Mouse (Mus musculus) thymus, postnatal 10 days (tissue): ENCODE results near the gene Baiap2.

Experiments
- DNase-seq, 2 experiments: peaks; one replicate each; pipeline ENCODE4 v3.0.0; 2021; ENCODE audit warnings: low spot score in 2 of 2

Gene Baiap2

DNA sequence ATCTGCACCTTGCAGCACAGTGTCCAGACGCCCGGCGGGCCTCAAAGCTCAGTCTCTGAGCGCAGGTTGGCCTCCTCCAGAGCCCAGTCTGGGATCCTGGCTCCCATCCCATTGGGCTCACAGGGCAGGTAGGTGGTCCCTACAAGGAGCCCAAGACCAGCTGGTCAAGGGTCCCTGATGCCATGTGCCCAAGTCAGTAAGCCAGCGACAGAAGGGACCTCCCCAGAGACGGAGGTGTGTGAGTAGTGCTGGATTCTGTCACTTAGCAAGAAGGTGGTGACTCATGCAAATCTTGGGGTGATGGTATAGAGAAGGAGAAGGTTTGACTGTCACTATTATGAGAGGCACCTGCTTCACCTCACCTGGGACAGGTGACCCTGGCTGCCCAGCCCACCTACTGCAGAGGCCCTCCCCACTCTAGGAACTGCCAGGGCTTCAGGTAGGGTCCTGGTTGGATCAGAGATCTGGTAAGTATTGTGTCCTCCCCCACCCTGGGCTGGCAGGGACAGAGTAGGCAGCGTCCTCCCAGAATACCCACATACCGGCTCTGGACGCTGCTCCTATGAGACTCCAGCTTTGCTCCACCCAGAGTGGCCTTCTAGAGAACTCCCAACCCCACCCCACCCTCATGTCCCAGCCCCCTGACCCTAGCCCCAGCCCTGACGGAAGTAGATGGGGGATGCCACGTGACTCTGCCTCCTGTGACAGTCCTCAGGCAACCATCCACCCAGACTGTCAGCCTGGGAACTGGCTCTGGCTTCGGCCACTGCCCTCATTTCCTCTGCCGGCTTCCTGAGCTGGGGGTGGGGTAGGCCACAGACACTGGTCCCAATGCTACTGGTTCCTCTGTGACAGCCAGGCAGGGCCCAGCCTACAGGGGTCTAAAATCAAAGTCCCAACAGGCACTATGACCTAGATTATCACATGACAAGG is 98.9 kb downstream of the Baiap2 start:
- DNase-seq, result no peak

DNA sequence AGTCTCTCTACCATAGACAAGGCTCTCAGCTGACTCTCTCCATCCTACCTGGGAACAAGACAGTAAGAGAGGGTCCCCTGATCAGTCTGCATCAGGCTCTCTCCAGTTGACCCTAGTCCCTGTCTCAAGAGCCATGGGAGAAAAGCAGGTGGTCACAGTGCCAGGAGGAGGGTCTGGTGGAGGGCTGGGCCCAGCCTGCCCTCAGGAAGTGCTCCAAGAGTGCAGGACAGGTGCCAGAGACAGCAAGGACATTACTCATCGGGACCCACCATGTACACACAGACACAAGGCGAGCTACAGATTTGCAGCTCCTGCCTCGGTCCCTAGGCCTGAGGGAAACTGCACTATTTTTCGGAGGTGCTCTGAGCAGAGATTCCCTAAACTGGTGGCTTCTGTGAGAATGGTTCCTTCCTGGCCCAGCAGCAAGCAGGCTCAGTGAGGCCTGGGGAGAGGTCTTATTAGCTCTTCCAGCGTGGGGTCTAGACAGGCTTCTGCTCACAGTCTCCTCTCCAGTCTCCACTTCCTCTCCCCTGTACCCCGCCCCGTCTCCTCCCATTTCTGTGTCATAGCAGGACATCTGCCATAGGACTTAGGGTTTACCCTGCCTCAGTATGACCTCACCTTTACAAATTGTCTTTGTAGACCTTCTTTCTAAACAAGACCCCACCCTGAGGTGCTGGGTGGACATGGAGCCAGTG is 99.7 kb downstream of the Baiap2 start:
- DNase-seq, result no peak

DNA sequence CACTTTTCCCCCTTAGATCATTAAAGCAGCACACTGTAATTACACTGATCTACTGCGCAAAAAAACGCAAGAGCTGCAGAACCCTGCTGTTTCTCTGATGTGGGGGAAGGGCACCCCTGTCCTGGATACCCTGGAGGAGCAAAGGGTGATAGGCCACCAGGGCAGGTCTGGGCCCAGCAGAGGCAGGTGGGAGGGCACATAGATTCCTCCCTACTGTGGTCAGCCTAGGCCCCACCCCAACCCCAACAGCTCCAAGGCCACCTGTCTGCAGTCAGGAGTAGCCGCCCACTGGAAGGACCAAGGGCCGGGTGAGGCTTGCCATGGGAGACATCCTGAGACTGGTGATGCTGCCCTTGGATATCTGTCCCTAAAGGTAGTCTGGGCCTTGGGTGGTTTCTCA is 102.8 kb downstream of the Baiap2 start:
- DNase-seq, result no peak

DNA sequence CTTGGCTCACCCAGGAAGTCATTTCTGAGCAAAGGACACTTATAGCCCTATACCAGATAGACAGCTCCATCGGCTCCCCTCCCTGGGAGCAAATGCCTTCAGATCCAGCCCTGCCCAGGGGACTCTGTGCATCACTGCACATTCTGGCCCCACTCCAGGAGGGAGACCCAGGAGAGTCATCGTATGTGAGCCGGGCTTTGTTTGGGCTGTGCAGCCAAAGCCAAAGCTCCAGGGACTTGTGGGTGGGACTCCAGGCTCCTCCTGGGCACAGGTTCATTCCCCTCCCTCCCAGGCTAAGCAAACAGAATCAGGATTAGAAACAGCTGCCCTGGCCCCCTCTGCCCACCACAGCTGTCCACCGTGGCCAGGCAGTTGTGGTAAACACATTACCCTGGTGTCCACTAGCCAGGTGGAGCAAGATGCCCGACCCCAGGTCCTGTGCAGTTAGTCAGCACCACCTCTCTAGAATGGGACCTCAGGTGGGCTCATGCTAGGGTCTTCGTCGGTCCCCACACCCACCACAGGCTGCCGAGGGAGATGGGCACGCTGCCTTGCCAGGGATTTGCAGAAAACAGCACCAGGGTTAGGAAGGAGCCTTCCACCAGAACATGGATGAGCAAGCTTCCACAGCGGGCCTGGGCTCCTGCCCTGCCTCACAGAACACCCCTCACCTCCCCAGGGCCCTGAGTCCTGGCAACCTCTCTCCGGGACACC is 103.4 kb downstream of the Baiap2 start:
- DNase-seq, result no peak

DNA sequence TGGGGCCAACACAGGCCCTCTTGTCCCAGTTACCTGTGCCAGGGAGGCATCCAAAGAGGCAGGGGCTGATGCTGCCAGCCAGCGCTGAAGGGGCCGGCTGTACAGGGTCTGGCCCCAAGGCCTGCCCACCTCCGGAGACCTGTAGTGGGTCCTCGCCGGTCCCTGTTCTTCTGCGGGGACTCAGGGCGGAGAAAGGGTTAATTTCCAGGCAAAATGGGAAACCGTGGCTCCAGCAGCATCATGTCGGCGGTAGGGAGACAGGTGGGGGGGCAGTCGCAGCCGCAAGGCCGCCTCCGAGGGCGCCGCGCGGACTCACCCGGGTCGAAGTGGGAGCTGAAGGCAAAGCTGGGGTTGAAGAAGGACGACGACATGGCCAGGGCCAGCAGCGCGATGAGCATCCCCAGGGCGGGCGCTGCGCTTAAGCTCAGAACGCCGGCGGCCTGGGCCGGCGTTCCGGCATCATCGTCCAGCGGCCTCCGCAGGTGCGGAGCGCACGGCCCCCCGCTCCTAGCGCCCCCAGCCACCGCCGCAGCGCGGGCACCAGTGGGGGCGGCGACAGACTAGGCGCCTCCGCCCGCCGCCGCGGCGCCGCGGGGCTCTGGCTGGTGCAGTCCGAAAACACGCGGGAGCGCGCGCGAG is 104.1 kb downstream of the Baiap2 start, which contains the start of gene Aatk:
TSS of gene Aatk (minus strand) at position 615 of the 639 bp plus-strand sequence.
- DNase-seq, result no peak

DNA sequence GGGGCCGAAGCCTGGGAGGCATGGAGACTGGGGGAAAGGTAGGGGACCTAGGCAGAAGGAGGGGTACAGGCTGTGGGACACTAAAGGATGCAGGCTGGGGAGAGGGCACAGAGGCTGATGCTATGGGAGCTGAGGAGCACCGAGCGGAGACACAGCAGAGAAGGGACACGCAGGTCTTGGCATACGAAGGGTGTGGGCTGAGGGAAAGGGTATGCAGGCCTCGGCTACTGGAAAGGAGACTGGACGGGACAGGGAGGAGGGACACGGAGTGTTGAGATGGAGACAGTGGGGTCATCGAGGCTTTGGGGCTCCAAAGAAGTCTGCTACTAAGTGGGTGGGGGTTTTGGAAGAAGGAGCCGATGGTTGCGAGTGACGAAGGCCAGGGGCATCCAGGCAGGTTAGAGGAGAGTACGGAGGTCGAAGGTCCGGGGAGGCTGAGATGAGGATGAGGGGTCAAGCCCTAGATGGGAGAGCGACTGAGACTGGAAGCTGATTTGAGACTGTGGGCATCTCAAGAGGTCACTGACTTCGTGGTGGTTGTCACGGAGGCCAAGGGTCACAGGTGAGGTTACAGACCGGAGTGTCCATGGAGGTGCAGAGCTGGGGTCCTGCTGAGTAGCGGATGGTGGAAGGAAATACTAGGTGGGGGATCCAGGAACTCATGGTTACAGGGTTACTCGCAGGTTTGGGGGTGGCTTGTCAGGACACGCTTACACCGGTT is 105.1 kb downstream of the Baiap2 start:
- DNase-seq, result no peak

DNA sequence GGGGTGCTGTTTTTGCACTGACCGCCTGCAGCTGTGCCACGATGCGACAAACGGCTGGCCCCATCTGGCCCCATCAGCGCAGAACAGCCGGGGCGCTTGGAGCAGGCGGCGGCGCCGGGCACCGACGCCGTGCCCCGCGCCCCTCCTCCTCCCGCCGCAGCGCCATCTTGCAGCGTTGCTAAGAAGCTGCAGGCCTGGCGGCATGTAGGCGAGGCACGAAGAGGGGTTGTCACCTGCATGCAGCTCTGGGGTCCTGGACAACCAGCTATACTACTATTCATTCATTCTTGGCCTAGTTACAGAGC is 105.6 kb downstream of the Baiap2 start:
- DNase-seq, result peak in 1 of 2 experiments; percentile 23

DNA sequence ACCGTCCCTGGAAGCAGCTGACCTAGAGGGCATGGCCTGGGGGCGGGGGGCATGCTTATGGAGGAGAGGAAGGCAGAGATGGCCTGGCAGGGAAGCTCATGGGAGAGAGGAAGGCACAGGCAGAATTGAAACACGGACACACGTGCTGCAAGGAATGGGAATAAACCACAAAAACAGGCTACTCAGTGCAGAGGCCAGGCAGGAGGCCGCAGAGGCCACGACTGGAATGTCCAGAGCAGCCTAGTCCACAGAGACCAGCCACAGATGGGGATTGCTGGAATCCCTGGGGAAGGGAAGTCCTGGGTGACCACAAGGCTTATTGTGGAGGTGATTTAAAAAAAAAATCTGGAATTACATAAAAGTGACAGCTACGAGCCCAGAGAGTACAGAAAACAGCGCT is 106.5 kb downstream of the Baiap2 start:
- no peak for DNase-seq

DNA sequence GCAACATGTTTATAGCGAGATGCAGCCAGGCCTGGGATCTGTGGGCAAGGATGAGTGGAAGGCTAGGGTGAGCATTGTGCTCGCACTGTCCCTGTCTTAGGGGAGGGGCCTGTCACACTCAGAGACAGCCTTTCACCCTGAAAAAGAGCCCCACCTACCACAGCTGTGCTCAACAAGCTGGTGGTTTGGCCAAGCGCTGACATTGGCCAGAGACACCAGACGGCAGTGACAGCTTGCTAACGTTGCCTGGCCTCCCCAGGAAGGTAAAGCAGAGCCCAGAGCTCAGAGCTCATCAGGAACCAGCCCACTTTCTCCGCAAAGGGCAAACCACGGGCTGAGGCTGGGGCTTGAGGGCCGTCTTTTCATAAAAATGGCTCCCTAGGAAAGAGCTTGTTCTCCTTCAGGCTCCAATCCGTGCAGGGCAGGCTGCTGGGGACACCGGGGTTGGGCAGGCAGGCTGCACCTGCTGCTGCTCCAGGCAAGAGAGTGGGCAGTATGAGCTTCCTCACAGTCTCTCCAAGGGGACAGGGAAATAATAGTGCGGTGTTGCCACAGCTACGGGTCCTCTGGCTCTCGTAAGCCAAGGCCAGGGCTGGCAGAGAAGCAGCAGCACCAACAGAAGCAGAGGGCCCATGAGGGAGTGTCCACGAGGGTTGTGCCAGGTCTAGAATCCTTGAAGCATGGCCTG is 108.7 kb downstream of the Baiap2 start:
- no peak for DNase-seq

DNA sequence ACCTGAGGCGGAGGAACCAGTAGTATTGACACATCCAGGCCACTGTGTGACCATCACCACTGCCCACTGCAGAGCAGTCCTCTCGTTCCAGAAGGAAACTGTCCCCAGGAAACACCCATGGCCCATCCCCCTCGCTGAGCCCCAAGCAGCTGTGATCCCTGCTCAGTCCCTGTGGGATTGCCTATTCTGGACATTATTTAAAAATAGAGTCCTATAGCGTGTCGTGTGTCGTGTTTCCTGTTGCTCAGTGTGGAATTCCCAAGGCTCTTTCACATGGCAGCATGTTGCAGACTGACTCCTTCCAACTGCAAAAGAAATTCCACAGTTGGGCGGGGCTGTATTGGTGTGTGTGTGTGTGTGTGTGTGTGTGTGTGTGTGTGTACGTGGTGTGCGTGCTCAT is 109.7 kb downstream of the Baiap2 start:
- no peak for DNase-seq

DNA sequence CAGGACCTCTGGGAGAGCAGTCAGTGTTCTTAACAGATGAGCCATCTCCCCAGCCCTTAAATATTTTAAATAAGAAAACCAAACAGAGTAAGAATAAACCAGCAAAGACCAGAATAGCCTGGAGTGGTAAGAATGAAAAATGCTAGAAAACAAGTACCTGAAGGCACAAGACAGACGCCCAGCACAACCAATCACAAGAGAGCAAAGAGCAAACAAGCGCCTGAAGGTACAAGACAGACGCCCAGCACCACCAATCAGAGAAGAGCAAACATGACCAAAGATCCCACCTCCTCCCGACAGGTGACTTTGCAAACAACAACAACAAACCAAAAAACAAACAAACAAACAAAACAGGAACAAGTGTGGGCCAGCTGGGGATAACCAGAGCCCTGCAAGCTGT is 111.3 kb downstream of the Baiap2 start:
- no peak for DNase-seq

DNA sequence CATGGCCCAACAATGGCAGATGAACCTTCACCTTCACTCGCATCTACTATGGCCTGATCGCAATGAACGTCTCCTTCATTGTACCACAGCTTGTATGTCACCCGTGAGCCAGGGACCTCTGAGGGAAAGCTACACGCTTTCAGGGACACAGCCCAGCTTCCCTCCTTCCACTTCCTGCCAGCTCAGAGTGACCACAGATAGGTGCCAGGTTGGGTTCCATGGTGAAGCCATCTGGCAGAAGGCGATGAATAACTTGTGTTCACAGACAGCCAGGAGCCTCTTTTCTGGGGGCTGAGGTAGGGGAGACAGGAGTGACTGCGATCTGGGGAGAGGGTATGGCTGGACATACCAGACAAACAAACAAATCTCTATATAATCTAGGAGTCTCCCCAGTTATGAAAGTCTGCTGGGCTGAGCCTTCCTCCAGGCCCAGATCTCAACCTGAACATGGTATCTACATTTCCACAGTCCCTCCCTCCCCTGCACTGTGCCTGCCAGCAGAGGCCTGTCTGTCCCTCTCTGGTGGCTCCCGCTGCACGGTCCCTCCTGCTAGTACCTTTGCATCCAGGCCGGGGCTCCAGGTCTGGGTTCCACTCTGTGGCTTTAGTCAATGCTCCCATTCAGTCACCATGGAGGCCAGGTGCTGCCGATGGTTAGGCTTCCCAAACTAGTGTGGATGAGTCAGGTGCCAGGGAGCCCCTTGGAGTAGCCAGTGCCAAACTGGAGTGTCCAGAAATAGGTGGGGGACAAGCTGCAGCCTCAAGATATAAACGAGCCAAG is 113.6 kb downstream of the Baiap2 start:
- no peak for DNase-seq
